Mouse (Mus musculus): ENCODE data around the gene Cbln4. TPM values are rescaled to one million over a fixed set of nuclear protein-coding genes. Genes with fewer than 3 reads are reported as not detected.

Cbln4 gene
- not detected for total RNA-seq (2022)

GRCm38 (mm10) chr2:172043235-172043610 is at the start of gene Cbln4:
Cbln4 (minus strand) TSS chr2:172043466.
- DNase-seq (ENCODE audit: low spot score in 2 of 2) = no peak

- no peak for DNase-seq (ENCODE audit: low spot score in 2 of 2)
Observed at GRCm38 (mm10) chr2:172078596-172078995, 35.3 kb upstream of the Cbln4 start.

GRCm38 (mm10) chr2:172076295-172076694 is 33.0 kb upstream of the Cbln4 start:
- DNase-seq (ENCODE audit: low spot score in 2 of 2) = no peak

DNA sequence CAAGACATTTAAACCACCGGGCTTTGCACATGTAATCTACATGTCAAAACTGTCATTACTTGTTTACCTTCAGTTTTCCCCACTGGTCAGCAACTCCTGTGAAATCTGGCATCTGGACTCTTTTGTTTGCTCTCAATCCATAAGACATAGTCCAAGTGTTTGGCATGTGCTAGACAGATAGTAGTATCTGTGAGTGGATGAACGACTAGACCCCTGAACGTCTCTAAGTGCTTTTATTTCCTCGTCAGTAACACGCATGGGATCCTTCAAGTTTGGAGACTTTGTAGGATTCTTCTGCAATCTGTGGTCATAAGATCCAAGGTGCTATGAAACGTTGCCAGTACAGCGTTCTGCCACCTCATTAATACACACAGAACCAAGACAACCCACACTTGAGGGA is 19.6 kb upstream of the Cbln4 start:
- DNase-seq (ENCODE audit: low spot score in 2 of 2) = no peak

DNA sequence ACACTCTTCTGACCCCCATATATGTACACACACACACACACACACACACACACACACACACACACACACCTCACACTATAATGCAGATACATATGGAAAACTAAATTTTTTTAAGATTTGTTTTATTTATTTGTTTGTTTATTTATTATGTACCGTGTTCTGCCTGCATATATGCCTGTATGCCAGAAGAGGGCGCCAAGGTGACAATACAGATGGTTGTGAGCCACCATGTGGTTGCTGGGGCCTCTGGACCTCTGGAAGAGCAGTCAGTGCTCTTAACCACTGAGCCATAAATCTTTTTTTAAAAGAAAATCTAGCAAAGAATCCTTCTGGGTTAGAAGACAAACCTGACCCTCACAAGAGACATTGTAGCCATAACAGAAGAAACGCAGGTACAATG is 16.5 kb upstream of the Cbln4 start:
- no peak for DNase-seq (ENCODE audit: low spot score in 2 of 2)

GRCm38 (mm10) chr2:172058936-172059665 is 15.8 kb upstream of the Cbln4 start:
- DNase-seq (ENCODE audit: low spot score in 2 of 2) = no peak

- DNase-seq (ENCODE audit: low spot score in 2 of 2) = no peak
Observed at GRCm38 (mm10) chr2:172046002-172046401, 2.7 kb upstream of the Cbln4 start.

DNA sequence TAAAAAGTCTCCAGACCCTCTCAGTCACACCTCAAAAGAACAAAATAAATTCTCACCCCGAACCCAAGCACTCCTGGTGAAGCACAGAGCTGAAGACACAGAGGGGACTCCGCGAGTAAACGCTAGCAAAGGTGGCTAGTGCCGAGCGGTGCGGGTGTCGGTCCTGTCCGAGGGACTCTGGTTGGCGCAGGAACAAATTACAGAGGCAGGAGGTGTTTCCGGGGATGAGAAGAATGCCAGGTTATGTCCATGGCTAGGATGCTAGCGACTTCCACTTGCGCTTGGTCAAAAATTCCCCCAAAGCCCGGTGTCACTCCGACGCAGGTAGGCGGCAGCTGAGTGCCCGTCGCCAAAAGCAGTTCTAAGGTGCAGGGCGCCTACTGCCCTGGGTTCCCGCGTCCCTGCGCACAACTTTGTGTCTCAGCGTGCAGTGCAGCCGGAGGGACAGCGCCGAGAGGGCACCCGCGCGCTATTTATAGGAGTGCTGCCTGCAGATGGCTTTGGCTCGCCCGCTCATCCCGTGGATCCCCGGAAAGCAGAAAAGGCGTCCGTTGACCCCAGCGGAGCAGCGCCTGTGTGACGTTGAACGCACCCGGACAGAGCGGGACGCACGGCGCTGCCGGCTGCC is 545 bp downstream of the Cbln4 start:
- no peak for DNase-seq (ENCODE audit: low spot score in 2 of 2)

DNA sequence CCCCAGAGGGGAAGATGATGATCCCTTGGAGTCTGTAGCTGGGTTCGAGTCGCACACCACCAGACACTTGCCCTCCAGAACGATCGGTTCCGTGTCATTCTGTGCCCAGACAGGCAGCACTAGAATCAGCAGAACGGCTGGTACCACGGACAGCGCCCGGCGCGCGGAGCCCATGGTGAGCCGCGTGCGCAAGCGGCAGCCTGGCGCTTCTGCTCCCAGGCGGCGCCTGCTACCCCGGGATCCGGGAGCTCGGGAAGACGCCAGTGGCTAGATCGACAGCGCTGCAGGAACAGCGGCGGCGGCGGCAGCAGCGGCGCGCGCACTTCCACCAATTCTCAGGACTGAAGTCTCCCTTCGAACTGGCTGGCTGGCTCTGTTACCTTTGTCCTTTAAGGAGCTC is 1.1 kb downstream of the Cbln4 start:
- DNase-seq (ENCODE audit: low spot score in 2 of 2) = no peak

DNA sequence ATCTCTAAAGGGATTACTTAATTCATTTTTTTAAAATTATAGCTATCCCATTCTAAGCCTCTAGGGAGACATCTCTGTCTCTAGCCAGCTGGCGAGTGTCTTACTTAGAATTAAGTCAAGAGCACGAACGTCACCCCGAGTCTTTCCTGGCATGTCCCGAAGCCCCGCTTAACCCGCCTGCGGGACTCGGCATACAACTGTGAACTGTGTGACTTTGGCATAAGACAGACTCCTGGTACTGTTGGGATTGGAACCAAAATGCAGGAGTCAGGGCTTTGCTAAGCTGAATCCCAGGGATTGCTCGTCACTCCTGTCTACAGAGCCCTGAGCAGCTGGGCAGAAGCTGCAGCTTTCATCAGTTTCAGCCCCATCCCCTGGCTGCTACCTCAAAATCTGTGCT is 2.4 kb downstream of the Cbln4 start:
- no peak for DNase-seq (ENCODE audit: low spot score in 2 of 2)

DNA sequence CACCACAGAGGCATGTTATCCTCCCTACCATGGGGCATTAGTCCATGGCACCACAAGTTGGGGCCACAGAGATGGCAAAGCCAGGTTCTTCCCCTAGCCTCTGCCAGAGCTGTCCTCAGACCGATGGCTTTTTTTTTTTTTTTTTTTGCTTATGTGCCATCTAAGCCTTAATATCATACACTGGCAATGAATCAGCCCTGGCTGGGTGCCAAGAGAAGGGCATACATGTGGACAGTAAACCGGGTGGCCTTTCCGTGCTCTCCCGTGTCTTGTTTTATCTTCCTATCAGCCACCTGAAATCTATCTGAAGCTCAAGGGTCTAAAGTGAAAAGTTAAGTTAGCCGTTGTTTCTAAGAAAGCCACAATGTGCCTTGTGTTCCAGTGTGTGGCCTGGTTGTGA is 3.7 kb downstream of the Cbln4 start:
- no peak for DNase-seq (ENCODE audit: low spot score in 2 of 2)

DNA sequence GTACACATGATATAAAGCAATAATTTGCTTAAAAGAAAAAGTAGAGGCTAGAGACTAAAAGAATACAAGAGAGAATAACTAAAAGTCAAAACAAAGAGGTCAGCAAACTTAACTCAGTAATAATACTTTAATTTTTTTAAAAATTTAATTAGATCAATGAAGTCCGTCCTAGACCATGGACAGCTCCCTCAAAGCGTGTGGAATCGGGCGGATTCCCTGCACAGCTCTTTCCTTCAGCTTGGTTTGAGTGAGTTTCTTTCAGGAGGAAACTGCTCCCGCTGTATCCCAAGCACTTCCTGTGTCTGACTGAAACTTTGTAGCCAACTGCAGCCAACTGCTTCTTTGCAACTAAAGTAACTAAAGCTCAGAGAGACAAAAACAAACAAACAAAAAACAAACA is 9.0 kb downstream of the Cbln4 start:
- DNase-seq (ENCODE audit: low spot score in 2 of 2) = no peak

GRCm38 (mm10) chr2:172025459-172026130 is 17.7 kb downstream of the Cbln4 start:
- no peak for DNase-seq (ENCODE audit: low spot score in 2 of 2)

DNA sequence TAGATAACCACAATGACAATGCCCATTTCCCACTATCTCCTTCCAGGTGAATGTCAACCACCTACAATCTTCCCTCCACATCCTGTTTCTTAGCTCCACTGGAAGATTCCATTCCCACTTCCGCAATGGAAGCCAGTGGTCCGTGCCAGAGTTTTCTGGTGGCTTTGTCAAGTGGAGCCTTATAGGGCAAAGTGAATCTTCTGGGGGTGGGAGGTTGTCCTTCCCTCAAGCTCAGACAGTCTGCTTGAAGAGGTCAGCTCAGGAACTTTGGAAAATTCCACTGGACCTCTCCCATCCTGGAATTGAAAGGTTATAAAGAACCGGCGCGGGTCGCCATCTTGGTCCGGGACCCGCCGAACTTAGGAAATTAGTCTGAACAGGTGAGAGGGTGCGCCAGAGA is 36.5 kb downstream of the Cbln4 start:
- no peak for DNase-seq (ENCODE audit: low spot score in 2 of 2)

- no peak for DNase-seq (ENCODE audit: low spot score in 2 of 2)
Observed at GRCm38 (mm10) chr2:172005970-172006369, 37.3 kb downstream of the Cbln4 start.

DNA sequence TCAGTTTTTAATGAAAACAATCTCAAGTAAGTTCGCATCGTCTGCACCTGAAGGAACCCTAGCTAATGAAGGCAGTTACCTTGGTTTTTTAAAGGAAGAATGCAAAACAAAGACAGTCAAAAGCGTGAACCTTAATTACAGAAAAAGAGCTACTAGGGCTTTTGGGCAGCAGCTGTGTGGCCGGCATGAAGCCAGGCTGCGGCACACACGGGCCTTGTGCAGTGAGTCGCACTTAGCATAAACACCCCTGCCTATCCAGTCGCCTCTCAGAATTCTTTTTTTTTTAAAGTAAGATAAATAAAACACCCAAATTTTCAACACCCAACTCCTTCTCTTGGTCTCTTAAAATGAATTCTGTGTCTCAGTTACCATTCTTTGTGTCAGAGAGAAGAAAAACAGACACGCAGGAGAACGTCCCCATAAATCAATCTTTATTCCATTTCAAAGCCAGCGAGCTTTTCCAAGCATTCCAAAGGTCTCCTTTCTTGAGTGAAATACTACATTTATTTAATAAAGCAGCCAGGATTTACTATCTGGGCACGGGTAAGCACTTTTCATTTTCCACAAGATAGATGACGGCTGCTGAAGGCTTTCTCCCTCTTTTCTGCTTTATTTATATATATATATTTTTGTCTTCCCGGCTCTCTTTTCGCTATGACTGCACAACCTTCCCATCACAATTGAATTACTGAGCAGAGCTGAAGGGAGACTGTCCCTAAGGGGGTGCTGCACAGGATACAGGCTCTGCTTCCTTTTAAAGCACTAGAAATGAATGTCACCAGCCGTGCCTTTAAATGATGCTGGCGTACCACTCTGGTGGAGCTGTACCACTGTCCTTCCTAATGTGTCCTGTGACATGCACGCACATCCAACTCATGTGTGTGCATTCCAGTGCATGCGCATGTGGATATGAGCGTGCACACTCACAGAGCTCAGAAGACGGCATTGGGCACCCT is 39.0 kb downstream of the Cbln4 start:
- no peak for DNase-seq (ENCODE audit: low spot score in 2 of 2)

DNA sequence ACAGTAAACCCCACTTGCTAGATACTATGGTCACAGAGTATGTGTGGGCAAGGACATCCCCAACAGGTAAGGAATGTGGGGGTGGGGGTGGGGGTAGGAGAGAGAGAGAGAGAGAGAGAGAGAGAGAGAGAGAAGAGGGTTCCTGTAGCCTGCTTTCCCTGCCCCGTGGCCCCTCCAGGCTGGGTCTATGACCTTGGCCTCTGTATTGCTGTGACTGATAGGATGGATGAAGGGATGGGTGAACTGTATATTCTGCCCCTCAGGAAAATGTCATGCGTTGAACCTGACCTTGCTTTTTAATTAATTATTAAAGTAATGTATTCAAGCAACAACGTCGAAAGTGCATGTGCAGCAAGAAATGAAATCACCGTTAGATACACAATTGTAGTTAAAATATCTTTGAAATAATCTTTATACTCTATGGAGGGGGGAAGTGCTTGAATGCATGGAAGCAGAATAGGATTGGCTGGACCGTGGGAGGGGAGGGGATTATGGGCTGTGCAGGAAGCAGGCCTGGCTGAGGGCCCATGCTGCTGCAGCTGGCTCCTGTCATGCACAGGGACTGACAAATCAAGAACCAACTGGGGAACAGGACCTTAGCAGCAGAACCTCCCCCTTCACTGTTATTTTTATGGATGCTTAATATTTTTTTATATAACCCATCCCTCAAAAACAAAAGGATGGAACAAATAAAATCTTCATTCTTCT is 46.1 kb downstream of the Cbln4 start:
- no peak for DNase-seq (ENCODE audit: low spot score in 2 of 2)

GRCm38 (mm10) chr2:171994861-171995260 is 48.4 kb downstream of the Cbln4 start:
- no peak for DNase-seq (ENCODE audit: low spot score in 2 of 2)

- DNase-seq (ENCODE audit: low spot score in 2 of 2) = no peak
Observed at GRCm38 (mm10) chr2:171994240-171994639, 49.0 kb downstream of the Cbln4 start.

- DNase-seq (ENCODE audit: low spot score in 2 of 2) = no peak
Observed at GRCm38 (mm10) chr2:171986686-171987085, 56.6 kb downstream of the Cbln4 start.

Measured in gastrocnemius, adult 8-10 months (tissue).